Mouse (Mus musculus): ENCODE measurements around the gene Phf14. TPM values are rescaled to one million over a fixed set of nuclear protein-coding genes. Genes with fewer than 3 reads are reported as not detected.

Gene Phf14
- polyA plus RNA-seq, 1 experiment, result 95.1 TPM

GRCm38 (mm10) chr6:12014035-12014434 lies 106.4 kb downstream of the Phf14 start:
- no peak overlapping the region for H3K4me3 ChIP-seq (ENCODE audit: insufficient read depth, low read depth, low read length)
- 23% methylated on average over 2 of the region's 2 CpGs for WGBS
- H3K4me1 ChIP-seq (ENCODE audit: control insufficient read depth, insufficient read depth, low read length), result peaks cover 2% of the 10 kb centered on the region; the same call in 1 of the 2 replicates
- H3K27ac ChIP-seq (ENCODE audit: insufficient read depth, low read depth, low read length), result no peak overlapping the region
- TF ChIP-seq POLR2A (IDR thresholded peaks at IDR 0.05; ENCODE audit: insufficient read depth, low read depth, low read length) (no peak), CTCF (IDR thresholded peaks at IDR 0.05; ENCODE audit: insufficient read depth, low read depth, low read length) (no peak)

GRCm38 (mm10) chr6:12014733-12015132 lies 107.1 kb downstream of the Phf14 start:
- Histone ChIP-seq H3K27ac (ENCODE audit: insufficient read depth, low read depth, low read length) (no peak overlapping the region), H3K4me1 (ENCODE audit: control insufficient read depth, insufficient read depth, low read length) (peaks cover 2% of the 10 kb centered on the region; the same call in 1 of the 2 replicates), H3K4me3 (ENCODE audit: insufficient read depth, low read depth, low read length) (no peak overlapping the region)
- 89% methylated on average over 2 of the region's 2 CpGs for WGBS
- no peak for TF ChIP-seq POLR2A (IDR thresholded peaks at IDR 0.05; ENCODE audit: insufficient read depth, low read depth, low read length)
- no peak for TF ChIP-seq CTCF (IDR thresholded peaks at IDR 0.05; ENCODE audit: insufficient read depth, low read depth, low read length)

- TF ChIP-seq CTCF (IDR thresholded peaks at IDR 0.05; ENCODE audit: insufficient read depth, low read depth, low read length) (no peak), POLR2A (IDR thresholded peaks at IDR 0.05; ENCODE audit: insufficient read depth, low read depth, low read length) (no peak)
- 47% methylated on average over 1 of the region's 1 CpGs for WGBS
- H3K4me1 ChIP-seq (ENCODE audit: control insufficient read depth, insufficient read depth, low read length), result peaks cover 1% of the 10 kb centered on the region; the same call in 1 of the 2 replicates
Observed at GRCm38 (mm10) chr6:12019736-12020135, 112.1 kb downstream of the Phf14 start.

GRCm38 (mm10) chr6:12020156-12020555 lies 112.5 kb downstream of the Phf14 start:
- no peak overlapping the region for H3K27ac ChIP-seq (ENCODE audit: insufficient read depth, low read depth, low read length)
- no peak for TF ChIP-seq CTCF (IDR thresholded peaks at IDR 0.05; ENCODE audit: insufficient read depth, low read depth, low read length)
- no peak for TF ChIP-seq POLR2A (IDR thresholded peaks at IDR 0.05; ENCODE audit: insufficient read depth, low read depth, low read length)
- WGBS, result 93% methylated on average over 3 of the region's 3 CpGs
- no peak overlapping the region for H3K4me3 ChIP-seq (ENCODE audit: insufficient read depth, low read depth, low read length)
- H3K4me1 ChIP-seq (ENCODE audit: control insufficient read depth, insufficient read depth, low read length), result no peaks in the 10 kb centered on the region

More at GRCm38 (mm10) chr6:12019736-12020135, 112.1 kb downstream of the Phf14 start:
- Histone ChIP-seq H3K27ac (ENCODE audit: insufficient read depth, low read depth, low read length) (no peak overlapping the region), H3K4me3 (ENCODE audit: insufficient read depth, low read depth, low read length) (no peak overlapping the region)

- 96% methylated on average over 4 of the region's 4 CpGs for WGBS
- no peak overlapping the region for H3K27ac ChIP-seq (ENCODE audit: insufficient read depth, low read depth, low read length)
- no peaks in the 10 kb centered on the region for H3K4me1 ChIP-seq (ENCODE audit: control insufficient read depth, insufficient read depth, low read length)
- H3K4me3 ChIP-seq (ENCODE audit: insufficient read depth, low read depth, low read length), result no peak overlapping the region
- TF ChIP-seq POLR2A (IDR thresholded peaks at IDR 0.05; ENCODE audit: insufficient read depth, low read depth, low read length) (no peak), CTCF (IDR thresholded peaks at IDR 0.05; ENCODE audit: insufficient read depth, low read depth, low read length) (no peak)
Observed at GRCm38 (mm10) chr6:12020738-12021137, 113.1 kb downstream of the Phf14 start.

- no peak overlapping the region for H3K4me3 ChIP-seq (ENCODE audit: insufficient read depth, low read depth, low read length)
- 92% methylated on average over 4 of the region's 4 CpGs for WGBS
- H3K27ac ChIP-seq (ENCODE audit: insufficient read depth, low read depth, low read length), result no peak overlapping the region
- no peak for TF ChIP-seq POLR2A (IDR thresholded peaks at IDR 0.05; ENCODE audit: insufficient read depth, low read depth, low read length)
- TF ChIP-seq CTCF (IDR thresholded peaks at IDR 0.05; ENCODE audit: insufficient read depth, low read depth, low read length), result no peak
- H3K4me1 ChIP-seq (ENCODE audit: control insufficient read depth, insufficient read depth, low read length), result no peaks in the 10 kb centered on the region
Observed at GRCm38 (mm10) chr6:12021480-12021879, 113.9 kb downstream of the Phf14 start.

GRCm38 (mm10) chr6:12023395-12023794 lies 115.8 kb downstream of the Phf14 start:
- 100% methylated on average over 2 of the region's 2 CpGs for WGBS
- TF ChIP-seq POLR2A (IDR thresholded peaks at IDR 0.05; ENCODE audit: insufficient read depth, low read depth, low read length) (no peak), CTCF (IDR thresholded peaks at IDR 0.05; ENCODE audit: insufficient read depth, low read depth, low read length) (no peak)
- Histone ChIP-seq H3K4me3 (ENCODE audit: insufficient read depth, low read depth, low read length) (no peak overlapping the region), H3K27ac (ENCODE audit: insufficient read depth, low read depth, low read length) (no peak overlapping the region), H3K4me1 (ENCODE audit: control insufficient read depth, insufficient read depth, low read length) (no peaks in the 10 kb centered on the region)

GRCm38 (mm10) chr6:12026804-12027537 lies 119.4 kb downstream of the Phf14 start:
- TF ChIP-seq POLR2A (IDR thresholded peaks at IDR 0.05; ENCODE audit: insufficient read depth, low read depth, low read length) (no peak), CTCF (IDR thresholded peaks at IDR 0.05; ENCODE audit: insufficient read depth, low read depth, low read length) (no peak)
- Histone ChIP-seq H3K4me3 (ENCODE audit: insufficient read depth, low read depth, low read length) (no peak overlapping the region), H3K4me1 (ENCODE audit: control insufficient read depth, insufficient read depth, low read length) (no peaks in the 10 kb centered on the region), H3K27ac (ENCODE audit: insufficient read depth, low read depth, low read length) (no peak overlapping the region)
- WGBS, result 88% methylated on average over 2 of the region's 2 CpGs

- no peaks in the 10 kb centered on the region for H3K4me1 ChIP-seq (ENCODE audit: control insufficient read depth, insufficient read depth, low read length)
- H3K27ac ChIP-seq (ENCODE audit: insufficient read depth, low read depth, low read length), result no peak overlapping the region
- whole genome bisulfite sequencing, result 30% methylated on average over 4 of the region's 4 CpGs
- TF ChIP-seq CTCF (IDR thresholded peaks at IDR 0.05; ENCODE audit: insufficient read depth, low read depth, low read length) (no peak), POLR2A (IDR thresholded peaks at IDR 0.05; ENCODE audit: insufficient read depth, low read depth, low read length) (no peak)
- no peak overlapping the region for H3K4me3 ChIP-seq (ENCODE audit: insufficient read depth, low read depth, low read length)
Observed at GRCm38 (mm10) chr6:12034561-12034960, 127.0 kb downstream of the Phf14 start.
